Mouse (Mus musculus): ENCODE measurements at regions not wholly inside any gene's neighbourhood (a gene's known extent, or its start where the extent isn't known, plus 50 kb on each side); places are given as distances from the start of the nearest gene placed in this dataset.

DNA sequence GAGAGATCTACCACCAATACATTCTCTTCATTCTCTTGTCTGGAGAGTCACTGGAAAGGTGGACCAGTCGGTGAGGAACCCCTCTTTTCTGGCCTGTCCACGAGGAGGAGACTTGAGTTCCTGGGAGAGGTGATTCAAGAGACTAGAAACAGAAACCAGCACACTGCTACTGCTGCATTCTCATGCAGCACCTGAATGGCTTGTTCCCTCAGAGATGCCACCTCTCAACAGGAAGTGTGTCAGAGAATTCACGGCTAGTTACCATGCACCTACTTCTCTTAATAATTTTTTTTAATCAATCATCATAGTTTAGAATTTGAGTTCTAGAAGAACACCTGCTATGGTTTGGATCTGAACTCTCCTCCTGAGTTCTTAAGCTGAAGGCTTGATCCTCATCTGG lies 52.0 kb upstream of the Dynlrb2 start:
- no peak for DNase-seq (ENCODE audit: extremely low spot score, low spot score)

DNA sequence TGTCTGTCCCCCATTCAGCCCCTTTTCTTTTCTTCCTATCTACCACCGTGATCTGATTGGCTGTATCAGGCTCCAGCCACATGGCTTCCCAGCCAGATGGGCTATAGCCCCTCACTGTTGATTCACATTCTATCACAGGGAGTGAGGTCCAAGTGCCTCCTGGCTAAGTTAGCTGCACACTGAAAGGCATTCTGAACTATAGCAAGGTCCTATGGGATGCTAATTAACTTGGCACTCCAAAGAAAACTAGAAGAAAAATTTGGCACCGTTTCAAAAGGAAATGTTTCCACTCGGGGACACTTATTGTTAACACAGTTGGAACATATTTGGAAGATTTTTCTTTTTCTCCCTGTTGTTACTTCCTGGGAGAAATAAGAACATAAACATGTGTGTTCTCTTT lies 53.4 kb upstream of the Dynlrb2 start:
- no peak for DNase-seq (ENCODE audit: extremely low spot score, low spot score)

GRCm38 (mm10) chr8:116447452-116447851 lies 57.3 kb upstream of the Dynlrb2 start:
- DNase-seq (ENCODE audit: extremely low spot score, low spot score) = no peak

- no peak for DNase-seq (ENCODE audit: extremely low spot score, low spot score)
Observed at GRCm38 (mm10) chr8:116442827-116443226, 61.9 kb upstream of the Dynlrb2 start.

DNA sequence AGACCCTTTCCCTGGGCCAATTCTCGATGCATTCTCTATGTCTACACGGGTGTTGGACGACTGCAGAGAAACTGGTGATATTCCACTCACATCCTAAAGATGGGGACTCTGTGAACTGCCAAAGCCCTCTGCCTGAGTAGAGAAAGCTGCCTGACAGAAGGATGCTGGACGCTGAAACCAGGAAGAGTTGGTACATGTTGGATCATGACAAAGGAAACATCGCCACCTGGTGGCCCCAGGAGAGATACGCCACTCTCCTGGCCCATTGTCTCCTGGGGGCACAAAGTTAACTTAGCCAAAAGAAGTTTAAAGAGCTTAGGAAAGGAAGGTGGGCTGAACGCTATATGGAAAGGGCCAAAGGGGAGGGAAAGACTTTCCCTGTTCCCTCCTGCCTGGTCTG lies 65.9 kb upstream of the Dynlrb2 start:
- DNase-seq (ENCODE audit: extremely low spot score, low spot score) = peak; percentile 78

- no peak for DNase-seq (ENCODE audit: extremely low spot score, low spot score)
Observed at GRCm38 (mm10) chr8:116435268-116435980, 69.3 kb upstream of the Dynlrb2 start.

- DNase-seq (ENCODE audit: extremely low spot score, low spot score) = no peak
Observed at GRCm38 (mm10) chr8:116430051-116430450, 74.7 kb upstream of the Dynlrb2 start.

DNA sequence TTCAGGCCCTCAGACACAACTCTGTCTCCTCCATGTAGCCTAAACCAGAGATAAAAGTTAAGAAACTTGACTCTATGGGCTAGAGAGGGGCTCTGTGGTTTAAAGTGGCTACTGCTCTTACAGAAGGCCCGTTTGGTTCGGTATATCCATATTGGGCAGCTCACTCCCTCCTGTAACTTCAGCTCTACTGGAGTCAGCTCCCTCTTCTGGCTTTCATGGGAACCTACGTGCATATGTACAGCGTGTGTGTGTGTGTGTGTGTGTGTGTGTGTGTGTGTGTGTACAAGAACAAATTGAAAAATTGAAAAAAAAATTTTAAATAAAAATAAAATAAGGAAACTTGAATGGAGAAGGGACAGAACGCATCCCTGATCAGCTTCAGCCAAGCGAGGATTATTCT lies 75.1 kb upstream of the Dynlrb2 start:
- DNase-seq (ENCODE audit: extremely low spot score, low spot score) = no peak

- DNase-seq (ENCODE audit: extremely low spot score, low spot score) = no peak
Observed at GRCm38 (mm10) chr8:116422826-116423225, 81.9 kb upstream of the Dynlrb2 start.

DNA sequence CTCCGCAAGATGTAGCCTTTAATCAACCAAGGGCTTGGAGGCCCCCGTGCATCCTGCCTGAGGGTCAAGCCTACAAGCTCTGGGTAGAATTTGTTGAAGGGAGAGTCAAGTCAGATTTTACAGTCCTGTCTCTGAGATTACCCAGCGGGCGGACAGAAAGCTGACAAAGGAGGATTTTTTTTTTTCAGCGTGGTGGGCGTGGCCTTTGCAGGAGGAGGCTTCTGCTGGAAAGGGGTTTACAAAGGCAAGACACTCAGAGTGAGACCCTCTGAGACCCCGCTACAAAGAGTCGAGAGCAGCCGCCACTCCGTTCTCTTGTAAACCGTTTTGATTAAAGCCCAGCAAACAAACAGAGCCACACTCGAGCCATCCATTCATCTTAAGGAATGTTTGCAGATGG lies 92.1 kb upstream of the Dynlrb2 start:
- peak; percentile 24 for DNase-seq (ENCODE audit: extremely low spot score, low spot score)

DNA sequence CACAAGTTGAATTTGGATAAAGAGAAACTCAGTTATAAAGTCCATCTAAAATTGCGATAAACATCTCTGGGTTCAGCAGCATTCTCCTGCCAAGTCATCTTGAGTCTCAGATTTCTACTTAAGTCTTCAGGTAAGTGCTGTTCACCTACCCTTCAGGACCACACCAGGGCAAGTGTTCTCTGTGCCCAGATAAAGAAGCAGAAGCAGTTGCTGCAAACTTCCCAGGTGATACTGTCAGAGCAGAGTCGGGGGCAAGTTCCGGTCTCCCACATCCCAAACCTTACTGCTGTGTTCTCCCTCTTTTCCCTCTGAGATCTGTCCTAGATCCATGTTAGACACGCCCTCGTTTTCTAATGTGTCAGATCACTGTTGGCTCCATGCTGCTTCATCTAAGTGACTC lies 94.7 kb upstream of the Dynlrb2 start:
- DNase-seq (ENCODE audit: extremely low spot score, low spot score) = no peak

GRCm38 (mm10) chr8:116409011-116409410 lies 95.8 kb upstream of the Dynlrb2 start:
- no peak for DNase-seq (ENCODE audit: extremely low spot score, low spot score)

- no peak for DNase-seq (ENCODE audit: extremely low spot score, low spot score)
Observed at GRCm38 (mm10) chr8:116404571-116404970, 100.2 kb upstream of the Dynlrb2 start.

GRCm38 (mm10) chr8:116403366-116403765 lies 101.4 kb upstream of the Dynlrb2 start:
- no peak for DNase-seq (ENCODE audit: extremely low spot score, low spot score)

GRCm38 (mm10) chr8:116399452-116399851 lies 105.3 kb upstream of the Dynlrb2 start:
- DNase-seq (ENCODE audit: extremely low spot score, low spot score) = no peak

GRCm38 (mm10) chr8:116398565-116399205 lies 106.1 kb upstream of the Dynlrb2 start:
- DNase-seq (ENCODE audit: extremely low spot score, low spot score) = no peak

GRCm38 (mm10) chr8:116385193-116385955 lies 119.4 kb upstream of the Dynlrb2 start:
- DNase-seq (ENCODE audit: extremely low spot score, low spot score) = no peak

DNA sequence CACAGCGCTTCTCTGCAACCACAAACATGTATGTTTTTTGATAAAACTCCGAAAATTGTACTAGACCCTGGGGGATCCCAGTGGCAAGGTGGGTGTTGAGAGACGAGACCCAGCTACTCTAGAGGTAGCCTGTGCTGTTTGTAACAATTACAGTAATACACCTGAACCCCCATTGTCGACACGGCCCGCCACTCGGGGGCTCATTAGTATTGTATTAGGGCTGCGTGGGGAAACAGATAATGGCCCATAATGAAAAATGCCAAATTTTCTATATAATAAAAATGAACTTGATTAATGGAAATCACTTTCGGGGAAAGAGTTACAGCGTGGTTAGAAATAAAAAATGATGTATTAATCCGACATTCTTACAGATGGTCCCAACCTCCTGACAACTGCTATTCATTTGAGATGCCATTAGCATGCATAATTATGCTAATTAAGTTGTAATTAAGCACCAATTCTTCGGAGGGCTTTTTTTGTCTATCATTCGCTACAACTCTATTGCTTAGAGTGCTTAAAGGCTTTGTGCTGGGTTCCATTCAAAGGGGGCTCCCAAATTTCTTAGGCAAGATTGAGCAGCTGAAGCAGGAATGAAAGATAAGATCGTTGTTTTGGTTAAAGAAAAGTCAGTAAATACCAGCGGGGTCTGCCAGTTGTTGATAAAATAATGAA lies 120.2 kb upstream of the Dynlrb2 start:
- no peak for DNase-seq (ENCODE audit: extremely low spot score, low spot score)

GRCm38 (mm10) chr8:116383495-116384417 lies 121.0 kb upstream of the Dynlrb2 start:
- DNase-seq (ENCODE audit: extremely low spot score, low spot score) = peak; percentile 53

- DNase-seq (ENCODE audit: extremely low spot score, low spot score) = no peak
Observed at GRCm38 (mm10) chr8:116383036-116383435, 121.7 kb upstream of the Dynlrb2 start.

- DNase-seq (ENCODE audit: extremely low spot score, low spot score) = no peak
Observed at GRCm38 (mm10) chr8:116380601-116381000, 124.2 kb upstream of the Dynlrb2 start.

Data from neural tube, embryonic 10.5 days (tissue).